Mouse (Mus musculus) myocyte (in vitro differentiated cells): ENCODE data around the gene Gm27021. TPM values are rescaled to one million over a fixed set of nuclear protein-coding genes. Genes with fewer than 3 reads are reported as not detected.
A peak's percentile ranks its signal among the peaks of the same experiment; 100 is the strongest.

Source experiments
- H3K27me3 ChIP-seq: one replicate; pipeline ENCODE4 v1.6.1; 2011; ENCODE audit not compliant: control insufficient read depth, insufficient read depth, insufficient read length
- H3K36me3 ChIP-seq: one replicate; pipeline ENCODE4 v1.6.1; 2011; ENCODE audit not compliant: control insufficient read depth, insufficient read depth
- H3K4me2 ChIP-seq: one replicate; pipeline ENCODE4 v1.6.1; 2011; ENCODE audit warnings: low read depth, control low read depth
- H3K4me3 ChIP-seq: one replicate; pipeline ENCODE4 v1.5.1; 2011; ENCODE audit warnings: mild to moderate bottlenecking, control low read depth, moderate library complexity
- H3K79me2 ChIP-seq: one replicate; pipeline ENCODE4 v1.6.1; 2011; ENCODE audit not compliant: control insufficient read depth, insufficient read depth
- H3ac ChIP-seq: one replicate; pipeline ENCODE4 v1.6.1; 2011; ENCODE audit not compliant: control insufficient read depth, insufficient read length
- CEBPB ChIP-seq: IDR thresholded peaks from 2 replicates; pipeline ENCODE4 v1.6.1; 2011; ENCODE audit warnings: mild to moderate bottlenecking, moderate library complexity; ENCODE audit not compliant: poor library complexity, insufficient read depth, severe bottlenecking
- E2F4 ChIP-seq: IDR thresholded peaks from one replicate; pipeline ENCODE4 v1.6.1; 2011; ENCODE audit warnings: mild to moderate bottlenecking, control low read depth, moderate library complexity; ENCODE audit not compliant: insufficient read depth
- MAX ChIP-seq: IDR thresholded peaks from one replicate; pipeline ENCODE4 v1.6.1; 2011; ENCODE audit warnings: low read depth, mild to moderate bottlenecking, control low read depth
- MYOD1 ChIP-seq, 3 experiments: IDR thresholded peaks; one replicate each; pipeline ENCODE4 v1.6.1; 2011; ENCODE audit warnings: control low read depth in 2 of 3, low read depth in 2 of 3, mild to moderate bottlenecking in 2 of 3, moderate library complexity in 1 of 3; ENCODE audit not compliant: insufficient read length in 2 of 3, control insufficient read depth in 1 of 3
- MYOG ChIP-seq, 3 experiments: IDR thresholded peaks; one replicate each; pipeline ENCODE4 v1.6.1; 2011; ENCODE audit warnings: control low read depth in 2 of 3, low read depth in 2 of 3, mild to moderate bottlenecking in 2 of 3; ENCODE audit not compliant: insufficient read length in 2 of 3, control insufficient read depth in 1 of 3, insufficient read depth in 1 of 3
- POLR2A ChIP-seq: IDR thresholded peaks from one replicate; pipeline ENCODE4 v1.6.1; 2011; ENCODE audit warnings: low read depth, mild to moderate bottlenecking, control low read depth, moderate library complexity; ENCODE audit not compliant: insufficient read length
- POLR2AphosphoS2 ChIP-seq: IDR thresholded peaks from one replicate; pipeline ENCODE4 v1.6.1; 2011; ENCODE audit warnings: low read depth, control low read depth; ENCODE audit not compliant: insufficient read length
- REST ChIP-seq: IDR thresholded peaks from one replicate; pipeline ENCODE4 v1.6.1; 2011; ENCODE audit warnings: mild to moderate bottlenecking, control low read depth, moderate library complexity; ENCODE audit not compliant: insufficient read depth, insufficient read length
- SRF ChIP-seq: IDR thresholded peaks from one replicate; pipeline ENCODE4 v1.6.1; 2011; ENCODE audit warnings: low read depth; ENCODE audit not compliant: control insufficient read depth, insufficient read length
- TCF12 ChIP-seq: IDR thresholded peaks from one replicate; pipeline ENCODE4 v1.6.1; 2011; ENCODE audit warnings: mild to moderate bottlenecking, control low read depth; ENCODE audit not compliant: poor library complexity, insufficient read depth, severe bottlenecking
- TCF3 ChIP-seq: IDR thresholded peaks from one replicate; pipeline ENCODE4 v1.6.1; 2011; ENCODE audit warnings: low read depth, control low read depth; ENCODE audit not compliant: insufficient read length
- USF1 ChIP-seq: IDR thresholded peaks from one replicate; pipeline ENCODE4 v1.6.1; 2011; ENCODE audit warnings: low read depth, mild to moderate bottlenecking, control low read depth, moderate library complexity
- polyA plus RNA-seq: library from polyadenylated mRNA; unstranded; fragments of >200 nt; fragmentation: generic; extraction: Trizol; gene quantifications from one replicate; pipeline ENCODE4 v1.2.1, GENCODE M21; 2012; ENCODE audit warnings: missing spikeins

Gene Gm27021
- polyA plus RNA-seq, 1 experiment, result 1.9 TPM

- Histone ChIP-seq H3K4me2 (peak overlapping the region; percentile 77), H3K27me3 (no peaks in the 10 kb centered on the region), H3K79me2 (peaks cover 7% of the 10 kb centered on the region), H3K4me3 (peak overlapping the region; percentile 2), H3K36me3 (no peaks in the 10 kb centered on the region), H3ac (no peak overlapping the region)
- TF ChIP-seq POLR2AphosphoS2 (no peak), MAX (no peak), MYOD1 (IDR thresholded peaks at IDR 0.05; ENCODE audit: control insufficient read depth in 1 of 3, insufficient read length in 2 of 3, low read depth in 2 of 3) (peak in 2 of 3 experiments; percentile 60 to 73), MYOG (IDR thresholded peaks at IDR 0.05; ENCODE audit: control insufficient read depth in 1 of 3, insufficient read depth in 1 of 3, insufficient read length in 2 of 3, low read depth in 2 of 3) (peak in 1 of 3 experiments; percentile 68), TCF3 (peak; percentile 23), USF1 (no peak), SRF (peak; percentile 12), POLR2A (no peak), TCF12 (peak; percentile 31)
Measured at GRCm38 (mm10) chr8:120563851-120564837, 103.7 kb downstream of the Gm27021 start.

GRCm38 (mm10) chr8:120563348-120563724, 104.5 kb downstream of the Gm27021 start:
- no peak overlapping the region for H3K4me3 ChIP-seq
- no peaks in the 10 kb centered on the region for H3K27me3 ChIP-seq
- H3K79me2 ChIP-seq, result peaks cover 7% of the 10 kb centered on the region
- H3ac ChIP-seq, result no peak overlapping the region
- no peaks in the 10 kb centered on the region for H3K36me3 ChIP-seq
- peak overlapping the region; percentile 77 for H3K4me2 ChIP-seq
- no peak for TF ChIP-seq TCF3
- no peak for TF ChIP-seq TCF12

GRCm38 (mm10) chr8:120562680-120563347, 105.1 kb downstream of the Gm27021 start:
- H3K27me3 ChIP-seq, result no peaks in the 10 kb centered on the region
- no peak overlapping the region for H3K4me3 ChIP-seq
- H3ac ChIP-seq, result no peak overlapping the region
- no peak for TF ChIP-seq MAX
- no peak for TF ChIP-seq TCF12
- H3K36me3 ChIP-seq, result no peaks in the 10 kb centered on the region
- H3K4me2 ChIP-seq, result peak overlapping the region; percentile 77
- peaks cover 7% of the 10 kb centered on the region for H3K79me2 ChIP-seq

GRCm38 (mm10) chr8:120561539-120562435, 106.1 kb downstream of the Gm27021 start:
- no peaks in the 10 kb centered on the region for H3K36me3 ChIP-seq
- H3K27me3 ChIP-seq, result no peaks in the 10 kb centered on the region
- no peak overlapping the region for H3ac ChIP-seq
- no peak overlapping the region for H3K4me2 ChIP-seq
- H3K4me3 ChIP-seq, result no peak overlapping the region
- peaks cover 11% of the 10 kb centered on the region for H3K79me2 ChIP-seq
- no peak for TF ChIP-seq TCF3
- no peak for TF ChIP-seq REST
- no peak for TF ChIP-seq MAX
- TF ChIP-seq MYOD1 (IDR thresholded peaks at IDR 0.05; ENCODE audit: control insufficient read depth in 1 of 3, insufficient read length in 2 of 3, low read depth in 2 of 3), result no peak
- no peak for TF ChIP-seq USF1
- no peak for TF ChIP-seq E2F4
- TF ChIP-seq MYOG (IDR thresholded peaks at IDR 0.05; ENCODE audit: control insufficient read depth in 1 of 3, insufficient read depth in 1 of 3, insufficient read length in 2 of 3, low read depth in 2 of 3), result no peak
- no peak for TF ChIP-seq CEBPB
- TF ChIP-seq SRF, result no peak
- TF ChIP-seq TCF12, result no peak
- no peak for TF ChIP-seq POLR2AphosphoS2
